Mouse (Mus musculus) C2C12 (cell line): ENCODE measurements around the gene Gfod2.

Experiments used
- MAX ChIP-seq: IDR thresholded peaks from one replicate; pipeline ENCODE4 v1.6.1; 2011; ENCODE audit warnings: mild to moderate bottlenecking, control low read depth
- USF1 ChIP-seq: IDR thresholded peaks from one replicate; pipeline ENCODE4 v1.6.1; 2011; ENCODE audit warnings: low read depth, mild to moderate bottlenecking, control low read depth, moderate library complexity

DNA sequence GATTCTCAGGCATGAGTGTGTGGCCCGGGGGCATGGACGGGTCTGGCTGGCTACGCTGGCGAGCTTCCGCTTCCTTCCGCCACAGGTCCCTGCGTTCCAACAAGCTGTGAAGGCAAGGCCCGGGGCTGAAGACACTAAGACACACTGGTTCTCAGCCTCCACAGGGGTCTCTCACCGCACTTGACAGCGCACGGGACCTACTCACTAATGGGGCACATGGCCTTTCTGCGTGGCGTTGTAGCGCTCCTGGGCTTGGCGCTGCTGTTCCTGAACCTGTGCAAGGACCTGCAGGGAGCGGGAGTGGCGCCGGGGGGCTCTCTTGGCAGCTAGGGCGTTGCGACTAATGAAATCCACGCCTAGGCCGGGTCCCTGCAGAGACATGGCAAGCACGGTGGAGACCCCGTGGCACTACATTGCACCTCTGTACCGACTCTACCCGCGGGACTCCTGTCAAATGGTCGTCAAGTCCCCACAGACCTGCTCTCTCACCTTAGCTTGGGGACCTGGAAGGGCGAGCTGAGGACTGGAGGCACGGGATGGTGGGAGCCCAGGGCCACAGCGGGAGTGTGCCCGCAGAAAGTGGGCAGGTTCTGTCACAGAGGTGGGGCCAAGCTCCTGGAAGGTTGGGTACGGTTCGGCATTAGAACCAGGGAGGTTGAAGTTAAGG lies 54.2 kb downstream of the Gfod2 start:
- no peak for TF ChIP-seq USF1
- no peak for TF ChIP-seq MAX
